Mouse (Mus musculus) cerebellum, adult 11-12 months (tissue): Measurements from ENCODE around the gene Mpzl2.
"Not testable (repeated sequence)": the region's sequence is repeated elsewhere in the genome, so short reads cannot be mapped to it uniquely, and the experiment has no call there.

Experiments
- DNase-seq: peaks from one replicate; pipeline ENCODE4 v3.0.0; 2022

Mpzl2 gene

GRCm38 (mm10) chr9:45037803-45038202 is 1.8 kb upstream of the Mpzl2 start:
- not testable (repeated sequence) for DNase-seq

GRCm38 (mm10) chr9:45040066-45040845 is 657 bp downstream of the Mpzl2 start:
- no peak for DNase-seq

- no peak for DNase-seq
Observed at GRCm38 (mm10) chr9:45041131-45041838, 1.7 kb downstream of the Mpzl2 start.

DNA sequence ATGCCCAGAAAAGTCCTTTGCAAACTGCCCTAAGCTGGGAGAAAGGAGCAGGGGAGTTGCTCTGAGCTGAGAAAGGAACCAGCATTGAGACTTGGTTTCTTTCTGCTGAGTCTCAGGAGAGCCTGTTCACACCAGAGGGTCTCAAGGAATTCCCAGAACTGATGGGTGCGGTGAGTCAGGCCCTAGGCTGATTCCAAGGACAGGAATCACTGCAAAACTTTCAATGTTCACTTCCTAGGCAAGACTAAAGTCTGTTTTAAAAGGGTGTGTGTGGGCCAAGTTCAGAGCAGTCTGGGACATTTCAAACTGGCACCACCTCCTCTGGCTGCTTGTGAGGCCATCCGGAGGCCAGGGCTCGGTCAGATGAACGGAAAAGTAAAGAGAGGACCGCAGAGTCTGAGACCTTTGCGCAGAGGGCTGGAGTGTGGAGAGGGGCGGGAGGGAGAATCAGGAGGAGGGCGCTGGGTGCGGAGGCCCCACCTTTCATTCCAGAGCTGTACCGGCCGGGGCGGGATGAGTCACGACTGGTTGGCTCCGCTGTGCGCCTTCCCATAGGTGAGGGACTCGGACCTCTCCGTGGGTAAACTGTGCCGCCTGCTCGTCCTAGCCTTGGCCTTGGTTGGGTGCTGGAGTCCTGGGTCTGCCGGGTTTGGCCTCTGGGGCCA is 2.6 kb downstream of the Mpzl2 start:
- DNase-seq = no peak

GRCm38 (mm10) chr9:45042947-45043346 is 3.3 kb downstream of the Mpzl2 start:
- no peak for DNase-seq

DNA sequence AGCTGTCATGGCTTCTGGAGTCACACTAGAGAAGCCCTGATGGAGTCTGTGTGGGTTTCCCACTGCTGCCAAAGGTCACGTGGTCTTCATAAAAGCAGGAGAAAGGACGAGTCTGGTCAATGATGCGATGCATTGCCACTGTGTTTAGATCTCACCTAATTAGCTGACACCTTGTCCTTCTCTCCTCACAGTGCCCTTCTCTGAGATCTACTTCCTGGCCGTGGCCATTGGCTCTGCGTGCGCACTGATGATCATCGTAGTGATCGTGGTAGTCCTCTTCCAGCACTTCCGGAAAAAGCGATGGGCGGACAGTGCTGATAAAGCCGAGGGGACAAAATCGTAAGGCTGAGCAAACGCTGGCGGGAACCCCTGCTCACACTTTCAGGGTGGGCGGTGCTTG is 7.4 kb downstream of the Mpzl2 start:
- no peak for DNase-seq

DNA sequence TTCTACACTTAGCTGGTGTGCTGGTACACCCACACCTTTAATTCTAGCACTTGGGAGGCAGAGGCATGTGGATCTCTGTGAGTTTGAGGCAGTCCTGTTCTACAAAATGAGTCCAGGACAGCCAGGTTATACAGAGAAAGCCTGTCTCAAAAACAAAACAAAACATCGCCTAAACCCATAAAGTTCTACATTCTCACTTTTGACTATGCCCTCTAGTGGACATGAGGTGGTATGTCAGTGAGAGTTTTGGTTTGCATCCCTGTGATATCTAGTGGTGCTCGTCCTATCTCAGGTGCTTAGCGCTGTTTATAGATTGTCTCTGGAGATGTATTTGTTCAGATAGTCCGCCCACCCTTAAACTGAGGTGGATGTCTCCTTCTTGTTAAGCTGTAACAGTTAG is 8.9 kb downstream of the Mpzl2 start:
- DNase-seq = no peak

DNA sequence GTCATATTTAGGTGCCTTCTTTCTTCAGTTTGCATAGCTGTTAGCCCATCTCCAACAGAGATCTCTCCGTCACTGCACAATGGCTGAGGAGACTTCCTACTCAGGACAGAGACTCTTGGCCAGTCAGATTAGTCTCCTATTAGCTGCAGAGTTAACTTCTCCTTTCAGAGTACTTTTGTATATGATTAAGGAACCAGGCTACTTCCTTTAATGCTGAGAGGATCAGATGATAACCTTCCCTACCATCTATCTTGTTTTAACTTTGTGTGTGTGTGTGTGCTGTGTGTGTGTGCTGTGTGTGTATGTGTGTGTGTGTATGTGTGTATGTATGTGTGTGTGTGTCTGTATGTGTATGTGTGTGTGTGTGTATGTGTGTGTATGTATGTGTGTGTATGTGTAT is 10.1 kb downstream of the Mpzl2 start:
- DNase-seq = no peak

DNA sequence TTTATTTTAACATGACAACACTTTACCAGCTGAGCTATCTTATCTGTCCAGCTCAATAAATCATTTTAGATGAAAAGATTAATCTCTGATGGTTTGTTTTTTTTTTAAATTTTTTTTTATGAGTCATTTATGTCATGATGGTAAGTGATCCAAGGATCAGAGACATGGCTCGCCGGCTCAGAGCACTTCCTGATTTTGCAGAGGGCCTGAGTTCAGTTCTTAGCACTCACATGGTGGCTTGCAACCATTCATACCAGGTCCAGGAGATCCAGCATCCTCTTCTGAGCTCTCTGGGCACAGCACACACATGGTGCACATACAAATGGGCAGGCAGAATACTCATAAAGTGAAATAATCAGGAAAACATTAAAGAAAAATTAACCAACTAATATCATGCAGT is 10.7 kb downstream of the Mpzl2 start:
- no peak for DNase-seq

DNA sequence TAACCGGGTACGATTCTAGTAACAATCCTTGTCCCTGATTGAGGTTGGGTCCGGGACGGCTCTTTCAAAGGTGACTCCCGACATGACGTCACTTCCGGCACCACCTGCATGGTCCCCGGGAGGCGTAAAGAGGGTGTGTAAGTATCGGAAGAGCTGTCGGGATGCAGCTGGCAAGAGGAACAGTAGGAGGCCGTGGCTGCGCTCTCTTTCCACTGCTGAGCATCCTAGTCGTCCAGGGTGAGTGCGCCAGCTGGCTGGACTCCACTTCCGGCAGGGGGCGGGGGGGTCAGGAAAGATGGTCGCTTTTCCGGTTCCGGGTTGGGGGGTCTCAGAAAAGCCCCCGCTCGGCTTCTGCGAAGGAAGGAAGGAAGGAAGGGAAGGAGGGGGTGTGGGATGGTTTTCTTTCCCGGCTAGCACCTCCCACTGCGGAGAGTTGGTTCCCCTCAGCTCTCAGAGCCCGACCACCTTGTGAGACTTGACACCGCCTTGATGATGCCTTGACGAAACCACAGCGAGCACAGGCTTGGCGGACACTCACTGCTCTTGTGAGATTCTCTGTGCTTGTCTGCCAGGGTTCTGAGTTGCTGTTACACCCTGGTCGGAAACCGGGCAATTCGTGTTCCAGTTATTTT is 15.6 kb downstream of the Mpzl2 start, which contains the start of gene Mpzl3:
Mpzl3 (plus strand) TSS at position 105 of the 632 bp plus-strand sequence.
- peak; percentile 90 for DNase-seq

DNA sequence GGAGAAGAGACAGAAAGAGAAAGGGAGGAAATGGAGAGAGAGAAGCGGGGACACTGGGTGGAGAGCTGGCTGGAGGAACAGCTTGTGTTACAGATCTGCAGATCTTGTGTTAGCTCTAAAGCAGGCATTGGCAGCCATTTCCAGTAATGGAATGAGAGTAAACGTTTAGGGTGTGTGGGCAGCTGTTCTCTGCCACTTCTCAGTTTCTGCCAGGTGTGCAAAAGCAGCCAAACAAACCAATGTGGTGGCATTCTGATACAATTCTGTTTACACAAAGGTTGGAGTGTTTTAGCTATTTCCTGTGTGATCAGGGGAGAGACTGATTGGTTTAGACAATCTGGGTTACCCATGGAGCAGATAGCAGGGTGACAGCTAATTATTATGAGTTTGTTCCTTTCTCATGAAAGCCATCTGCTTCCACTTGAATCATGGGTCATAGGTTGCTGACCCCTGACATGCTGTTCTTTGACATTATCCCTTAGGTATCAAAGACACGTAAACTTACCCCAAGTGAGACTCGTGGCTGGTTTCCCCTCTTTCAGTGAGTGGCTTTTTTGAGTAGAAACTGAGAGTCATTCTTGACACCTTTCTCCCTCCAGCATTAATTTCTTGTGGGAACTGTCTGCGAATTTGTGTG is 18.8 kb downstream of the Mpzl2 start:
- DNase-seq = no peak

GRCm38 (mm10) chr9:45060151-45060550 is 20.6 kb downstream of the Mpzl2 start:
- no peak for DNase-seq

- DNase-seq = no peak
Observed at GRCm38 (mm10) chr9:45062677-45063076, 23.1 kb downstream of the Mpzl2 start.

DNA sequence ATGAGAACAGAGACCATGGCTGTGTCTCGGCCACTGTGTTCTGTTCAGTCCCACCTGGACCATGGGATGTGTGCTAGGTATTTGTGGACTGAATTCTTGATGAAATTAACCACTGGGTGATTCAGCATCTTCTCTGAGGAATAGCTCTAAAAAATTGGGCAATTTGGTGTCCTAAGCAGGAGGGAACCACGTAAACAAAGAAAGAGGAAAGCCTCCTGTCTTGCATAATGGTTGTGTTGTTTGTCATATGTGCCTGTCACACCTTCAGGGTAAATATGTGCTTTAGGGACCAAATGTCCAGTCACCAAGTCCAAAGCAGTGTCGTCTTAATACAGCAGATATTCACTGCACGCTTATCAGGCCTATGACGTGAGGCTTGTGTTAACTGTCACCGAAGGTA is 24.8 kb downstream of the Mpzl2 start:
- no peak for DNase-seq

GRCm38 (mm10) chr9:45066735-45067134 is 27.1 kb downstream of the Mpzl2 start:
- DNase-seq = no peak

GRCm38 (mm10) chr9:45071800-45072199 is 32.2 kb downstream of the Mpzl2 start:
- DNase-seq = no peak

DNA sequence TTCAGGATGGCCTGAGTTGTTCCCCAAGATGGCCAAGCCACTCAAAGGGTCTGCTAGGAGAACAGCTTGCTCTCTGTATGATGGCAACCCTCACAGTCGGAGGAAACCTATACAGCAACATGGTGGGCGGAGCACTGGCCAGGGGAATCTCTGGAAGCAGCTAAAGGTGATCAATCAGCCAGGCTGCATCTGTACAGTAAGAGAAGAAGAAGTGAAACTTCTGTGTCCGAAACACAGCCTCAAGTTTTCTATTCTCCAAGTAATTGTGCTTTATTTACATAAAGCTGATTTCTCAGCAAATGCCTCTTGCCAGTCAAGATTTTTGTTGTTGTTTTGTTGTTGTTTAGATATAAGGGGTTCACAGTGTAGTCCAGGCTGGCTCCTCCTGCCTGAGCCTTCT is 38.3 kb downstream of the Mpzl2 start:
- no peak for DNase-seq

- DNase-seq = no peak
Observed at GRCm38 (mm10) chr9:45079011-45079410, 39.4 kb downstream of the Mpzl2 start, which contains the start of gene Jaml. Jaml (plus strand) TSS chr9:45079183.

DNA sequence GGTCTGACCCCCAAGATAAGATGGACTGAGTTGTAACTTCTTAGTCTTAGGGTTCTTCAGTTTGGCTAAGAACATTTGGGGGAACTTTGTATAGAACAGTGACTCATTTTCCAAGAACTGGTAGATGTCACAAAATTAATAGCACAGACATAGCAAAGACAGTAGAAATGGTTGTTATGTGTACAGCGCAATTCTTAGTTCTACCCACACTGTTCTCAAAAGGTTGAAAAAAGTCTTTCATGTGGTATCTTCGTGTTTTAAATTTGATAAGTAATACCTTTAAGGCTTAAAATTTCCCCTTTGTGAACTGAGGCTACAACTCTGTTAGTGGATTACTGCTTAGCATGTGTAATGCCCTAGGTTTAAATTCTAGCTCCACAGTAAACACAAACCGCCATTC is 43.5 kb downstream of the Mpzl2 start:
- DNase-seq = no peak

DNA sequence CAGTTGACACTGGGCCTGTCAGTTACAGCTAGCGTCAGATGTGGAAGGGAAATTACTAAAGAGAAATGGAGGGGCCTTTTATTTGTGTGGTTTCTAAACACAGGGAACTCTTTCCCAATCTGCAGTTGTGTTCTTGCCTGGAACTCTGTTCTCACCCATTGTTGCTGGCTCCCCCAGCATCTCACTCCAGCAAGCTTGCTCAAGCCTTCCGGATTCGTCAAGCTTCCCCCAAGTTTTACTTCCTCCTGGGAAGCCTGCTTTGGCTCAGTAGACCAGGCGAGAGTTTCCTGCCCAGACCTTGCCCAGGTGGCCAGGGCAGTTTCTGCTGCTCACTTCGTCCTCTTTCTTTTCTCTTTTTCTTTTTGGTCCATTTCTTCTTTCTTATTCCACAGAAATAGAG is 45.0 kb downstream of the Mpzl2 start:
- peak; percentile 34 for DNase-seq

- peak; percentile 95 for DNase-seq
Observed at GRCm38 (mm10) chr9:45085741-45086690, 46.4 kb downstream of the Mpzl2 start.

GRCm38 (mm10) chr9:45088040-45088439 is 48.4 kb downstream of the Mpzl2 start:
- DNase-seq = no peak
